Mouse (Mus musculus) thymus, adult 2 months (tissue): ENCODE measurements around the gene Gm12394.

Experiments
- CTCF ChIP-seq: fragments of 200-500 bp; IDR thresholded peaks from 2 replicates; pipeline ENCODE4 v1.5.1; 2012; ENCODE audit warnings: mild to moderate bottlenecking, control low read depth, low read length, moderate library complexity, borderline replicate concordance; ENCODE audit not compliant: control insufficient read depth, poor library complexity, insufficient read depth; ENCODE audit errors: extremely low read depth
- POLR2A ChIP-seq: fragments of 200-500 bp; IDR thresholded peaks from 2 replicates; pipeline ENCODE4 v1.6.1; 2012; ENCODE audit warnings: mild to moderate bottlenecking, low read length, control low read depth, moderate library complexity; ENCODE audit not compliant: control insufficient read depth, poor library complexity, insufficient read depth; ENCODE audit errors: extremely low read depth

- TF ChIP-seq CTCF (no peak), POLR2A (no peak)
Observed at GRCm38 (mm10) chr4:42876586-42877291, 20.2 kb upstream of the Gm12394 start.
